Mouse (Mus musculus): ENCODE data around the gene Zfp882. TPM values are rescaled to one million over a fixed set of nuclear protein-coding genes. Genes with fewer than 3 reads are reported as not detected.
A peak's percentile ranks its signal among the peaks of the same experiment; 100 is the strongest.
"Not testable (repeated sequence)": the region's sequence is repeated elsewhere in the genome, so short reads cannot be mapped to it uniquely, and the experiment has no call there.

Zfp882 gene
- polyA plus RNA-seq, 1 experiment = 1.1 TPM

GRCm38 (mm10) chr8:71925791-71926190 is 17.4 kb downstream of the Zfp882 start:
- TF ChIP-seq POLR2A (IDR thresholded peaks at IDR 0.05; ENCODE audit: borderline replicate concordance, low read depth, low read length) = no peak
- no peak for TF ChIP-seq CTCF (IDR thresholded peaks at IDR 0.05; ENCODE audit: low read depth, low read length)
- no peak overlapping the region for H3K4me3 ChIP-seq (ENCODE audit: insufficient read depth, low read length)
- peaks cover 3% of the 10 kb centered on the region for H3K4me1 ChIP-seq (ENCODE audit: control insufficient read depth, insufficient read depth, low read length)
- no peak overlapping the region for H3K27ac ChIP-seq (ENCODE audit: insufficient read depth, low read depth, low read length)

GRCm38 (mm10) chr8:71926551-71926950 is 18.1 kb downstream of the Zfp882 start:
- Histone ChIP-seq H3K4me1 (ENCODE audit: control insufficient read depth, insufficient read depth, low read length) (peaks cover 3% of the 10 kb centered on the region), H3K4me3 (ENCODE audit: insufficient read depth, low read length) (no peak overlapping the region), H3K27ac (ENCODE audit: insufficient read depth, low read depth, low read length) (no peak overlapping the region)
- no peak for TF ChIP-seq CTCF (IDR thresholded peaks at IDR 0.05; ENCODE audit: low read depth, low read length)
- TF ChIP-seq POLR2A (IDR thresholded peaks at IDR 0.05; ENCODE audit: borderline replicate concordance, low read depth, low read length) = no peak

GRCm38 (mm10) chr8:71927779-71928178 is 19.4 kb downstream of the Zfp882 start:
- H3K4me1 ChIP-seq (ENCODE audit: control insufficient read depth, insufficient read depth, low read length) = peaks cover 3% of the 10 kb centered on the region
- H3K27ac ChIP-seq (ENCODE audit: insufficient read depth, low read depth, low read length) = no peak overlapping the region
- H3K4me3 ChIP-seq (ENCODE audit: insufficient read depth, low read length) = no peak overlapping the region
- TF ChIP-seq POLR2A (IDR thresholded peaks at IDR 0.05; ENCODE audit: borderline replicate concordance, low read depth, low read length) (no peak), CTCF (IDR thresholded peaks at IDR 0.05; ENCODE audit: low read depth, low read length) (no peak)

GRCm38 (mm10) chr8:71938037-71938436 is 29.6 kb downstream of the Zfp882 start:
- not testable (repeated sequence) for H3K4me3 ChIP-seq (ENCODE audit: insufficient read depth, low read length); H3K27ac ChIP-seq (ENCODE audit: insufficient read depth, low read depth, low read length); H3K4me1 ChIP-seq (ENCODE audit: control insufficient read depth, insufficient read depth, low read length)

GRCm38 (mm10) chr8:71940293-71941208 is 32.1 kb downstream of the Zfp882 start:
- peaks cover 9% of the 10 kb centered on the region for H3K4me1 ChIP-seq (ENCODE audit: control insufficient read depth, insufficient read depth, low read length)
- TF ChIP-seq CTCF (IDR thresholded peaks at IDR 0.05; ENCODE audit: low read depth, low read length) = no peak
- TF ChIP-seq POLR2A (IDR thresholded peaks at IDR 0.05; ENCODE audit: borderline replicate concordance, low read depth, low read length) = no peak
- no peak overlapping the region for H3K4me3 ChIP-seq (ENCODE audit: insufficient read depth, low read length)
- peak overlapping the region; percentile 44 for H3K27ac ChIP-seq (ENCODE audit: insufficient read depth, low read depth, low read length)

- no peak for TF ChIP-seq CTCF (IDR thresholded peaks at IDR 0.05; ENCODE audit: low read depth, low read length)
- TF ChIP-seq POLR2A (IDR thresholded peaks at IDR 0.05; ENCODE audit: borderline replicate concordance, low read depth, low read length) = no peak
- no peak overlapping the region for H3K4me3 ChIP-seq (ENCODE audit: insufficient read depth, low read length)
- peaks cover 9% of the 10 kb centered on the region for H3K4me1 ChIP-seq (ENCODE audit: control insufficient read depth, insufficient read depth, low read length)
- no peak overlapping the region for H3K27ac ChIP-seq (ENCODE audit: insufficient read depth, low read depth, low read length)
Measured at GRCm38 (mm10) chr8:71941776-71942175, 33.4 kb downstream of the Zfp882 start.

- Histone ChIP-seq H3K27ac (ENCODE audit: insufficient read depth, low read depth, low read length) (no peak overlapping the region), H3K4me3 (ENCODE audit: insufficient read depth, low read length) (no peak overlapping the region), H3K4me1 (ENCODE audit: control insufficient read depth, insufficient read depth, low read length) (peaks cover 9% of the 10 kb centered on the region)
- TF ChIP-seq CTCF (IDR thresholded peaks at IDR 0.05; ENCODE audit: low read depth, low read length) (no peak), POLR2A (IDR thresholded peaks at IDR 0.05; ENCODE audit: borderline replicate concordance, low read depth, low read length) (no peak)
Measured at GRCm38 (mm10) chr8:71948624-71949023, 40.2 kb downstream of the Zfp882 start.

GRCm38 (mm10) chr8:71950482-71951221 is 42.2 kb downstream of the Zfp882 start, which contains the start of gene Zfp961:
Gene Zfp961, plus strand, starts transcription at chr8:71951038.
- H3K4me3 ChIP-seq (ENCODE audit: insufficient read depth, low read length) = peak within 1 kb of the TSS; percentile 96
- H3K4me1 ChIP-seq (ENCODE audit: control insufficient read depth, insufficient read depth, low read length) = peaks cover 9% of the 10 kb centered on the region
- TF ChIP-seq POLR2A (IDR thresholded peaks at IDR 0.05; ENCODE audit: borderline replicate concordance, low read depth, low read length) (no peak), CTCF (IDR thresholded peaks at IDR 0.05; ENCODE audit: low read depth, low read length) (no peak)
- no peak within 1 kb of the TSS for H3K27ac ChIP-seq (ENCODE audit: insufficient read depth, low read depth, low read length)

- H3K4me1 ChIP-seq (ENCODE audit: control insufficient read depth, insufficient read depth, low read length) = peaks cover 9% of the 10 kb centered on the region
- peak overlapping the region; percentile 96 for H3K4me3 ChIP-seq (ENCODE audit: insufficient read depth, low read length)
- TF ChIP-seq CTCF (IDR thresholded peaks at IDR 0.05; ENCODE audit: low read depth, low read length) = no peak
- TF ChIP-seq POLR2A (IDR thresholded peaks at IDR 0.05; ENCODE audit: borderline replicate concordance, low read depth, low read length) = no peak
- H3K27ac ChIP-seq (ENCODE audit: insufficient read depth, low read depth, low read length) = no peak overlapping the region
Measured at GRCm38 (mm10) chr8:71951436-71952161, 43.2 kb downstream of the Zfp882 start.

All from bone marrow macrophage, adult 2 months (primary cell).